Mouse (Mus musculus) intestine, postnatal 0 days (tissue): ENCODE results near the gene Akap5. TPM values are rescaled to one million over a fixed set of nuclear protein-coding genes. Genes with fewer than 3 reads are reported as not detected.

Experiments
- ATAC-seq: fragments of 200-750 bp; cut with Nextera tagmentation; 2 replicates; pipeline ENCODE4 v1.8.0; 2017; ENCODE audit warnings: mild to moderate bottlenecking, moderate TSS enrichment, moderate library complexity
- H3K27ac ChIP-seq: fragments of 300-500 bp; sonication (generic); 2 replicates; pipeline ENCODE4 v1.5.1; 2014; ENCODE audit warnings: mild to moderate bottlenecking, low read depth, low read length, moderate library complexity
- H3K27me3 ChIP-seq: fragments of 300-500 bp; sonication (generic); replicated peaks from 2 replicates; pipeline ENCODE4 v1.6.1; 2014; ENCODE audit warnings: low read length, mixed read lengths; ENCODE audit not compliant: control insufficient read depth, insufficient read depth
- H3K36me3 ChIP-seq: fragments of 300-500 bp; sonication (generic); 2 replicates; pipeline ENCODE4 v1.6.1; 2014; ENCODE audit warnings: mild to moderate bottlenecking, moderate library complexity; ENCODE audit not compliant: control insufficient read depth, insufficient read depth
- H3K4me1 ChIP-seq: fragments of 300-500 bp; sonication (generic); replicated peaks from 2 replicates; pipeline ENCODE4 v1.6.1; 2014; ENCODE audit warnings: antibody characterized with exemption, low read length, mixed read lengths; ENCODE audit not compliant: control insufficient read depth, insufficient read depth
- H3K4me2 ChIP-seq: fragments of 300-500 bp; sonication (generic); replicated peaks from 2 replicates; pipeline ENCODE4 v1.6.1; 2014; ENCODE audit warnings: low read depth, mild to moderate bottlenecking, moderate library complexity
- H3K4me3 ChIP-seq: fragments of 300-500 bp; sonication (generic); 2 replicates; pipeline ENCODE4 v1.5.1; 2014; ENCODE audit warnings: low read depth, low read length
- H3K9ac ChIP-seq: fragments of 300-500 bp; sonication (generic); 2 replicates; pipeline ENCODE4 v1.6.1; 2014; ENCODE audit warnings: mild to moderate bottlenecking, low read depth, low read length
- H3K9me3 ChIP-seq: fragments of 300-500 bp; sonication (generic); 2 replicates; pipeline ENCODE4 v1.6.1; 2016; ENCODE audit warnings: mixed run types; ENCODE audit not compliant: control insufficient read depth
- CTCF ChIP-seq: sonication (generic); IDR thresholded peaks from 2 replicates; pipeline ENCODE4 v1.5.1; 2016; ENCODE audit warnings: low read depth, mild to moderate bottlenecking, control low read depth, antibody characterized with exemption, moderate library complexity
- WGBS: fragments of 180-500 bp; shearing (Covaris S2); extraction: QIAGEN DNeasy Blood & Tissue Kit; methylation state at CpG from one replicate; pipeline ENCODE4 v1.1.7; 2014; 5-methylcytosine and 5-hydroxymethylcytosine counted together
- polyA plus RNA-seq: library from polyadenylated mRNA; unstranded; fragments of >200 nt; fragmentation: Nextera tagmentation; extraction: Ambion mirVana; gene quantifications from 2 replicates; pipeline ENCODE4 v1.2.1, GENCODE M21; 2015

The Akap5 gene
- polyA plus RNA-seq, 1 experiment from 2014 or later, result 0.85 TPM

GRCm38 (mm10) chr12:76377726-76378125 lies 53.0 kb downstream of the Akap5 start:
- no peaks in the 10 kb centered on the region for H3K4me1 ChIP-seq
- no peak overlapping the region for H3K27ac ChIP-seq
- H3K9ac ChIP-seq, result no peak overlapping the region
- ATAC-seq, result no peak
- H3K9me3 ChIP-seq, result no peaks in the 10 kb centered on the region
- H3K4me2 ChIP-seq, result no peak overlapping the region
- WGBS, result 85% methylated on average over 3 of the region's 3 CpGs
- no peak overlapping the region for H3K4me3 ChIP-seq
- TF ChIP-seq CTCF, result no peak
- H3K36me3 ChIP-seq, result no peaks in the 10 kb centered on the region
- H3K27me3 ChIP-seq, result no peaks in the 10 kb centered on the region

- H3K36me3 ChIP-seq, result no peaks in the 10 kb centered on the region
- no peaks in the 10 kb centered on the region for H3K27me3 ChIP-seq
- H3K9ac ChIP-seq, result no peak overlapping the region
- H3K4me3 ChIP-seq, result no peak overlapping the region
- no peak for TF ChIP-seq CTCF
- 80% methylated on average over 5 of the region's 5 CpGs for WGBS
- H3K27ac ChIP-seq, result no peak overlapping the region
- no peaks in the 10 kb centered on the region for H3K9me3 ChIP-seq
- ATAC-seq, result no peak
- no peaks in the 10 kb centered on the region for H3K4me1 ChIP-seq
- H3K4me2 ChIP-seq, result no peak overlapping the region
Observed at GRCm38 (mm10) chr12:76378556-76378955, 53.9 kb downstream of the Akap5 start.

GRCm38 (mm10) chr12:76380151-76380550 lies 55.5 kb downstream of the Akap5 start:
- Histone ChIP-seq H3K9me3 (no peaks in the 10 kb centered on the region), H3K36me3 (peaks cover 7% of the 10 kb centered on the region; the same call in 1 of the 2 replicates), H3K4me2 (no peak overlapping the region), H3K27me3 (no peaks in the 10 kb centered on the region), H3K4me1 (no peaks in the 10 kb centered on the region), H3K27ac (no peak overlapping the region), H3K9ac (no peak overlapping the region), H3K4me3 (no peak overlapping the region)
- 41% methylated on average over 7 of the region's 7 CpGs for WGBS
- no peak for ATAC-seq
- no peak for TF ChIP-seq CTCF

Other genes with a start within 250 kb of the Akap5 start
- not detected in 2 replicates for gene Esr2, start 147.6 kb upstream of the Akap5 start, polyA plus RNA-seq
- not detected in 2 replicates for gene Tex21, start 78.1 kb upstream of the Akap5 start, polyA plus RNA-seq
- gene Mthfd1, start 69.6 kb upstream of the Akap5 start, polyA plus RNA-seq, result 18.4 and 18.5 TPM in 2 replicates
- 4.3 and 5.2 TPM in 2 replicates for gene Zbtb25, start 44.7 kb downstream of the Akap5 start, polyA plus RNA-seq
- gene Zbtb1, start 45.4 kb downstream of the Akap5 start, polyA plus RNA-seq, result 3.3 and 3.4 TPM in 2 replicates
- gene Hspa2, start 79.3 kb downstream of the Akap5 start, polyA plus RNA-seq, result 16.9 and 23.5 TPM in 2 replicates
- gene Ppp1r36, start 92.6 kb downstream of the Akap5 start, polyA plus RNA-seq, result 0.90 and 1.1 TPM in 2 replicates
- gene Plekhg3, start 206.0 kb downstream of the Akap5 start, polyA plus RNA-seq, result 5.7 and 7.5 TPM in 2 replicates